Mouse (Mus musculus): ENCODE measurements around the gene Brinp2.

- TF ChIP-seq CTCF (IDR thresholded peaks at IDR 0.05; ENCODE audit: control insufficient read depth, insufficient read depth, low read length) (no peak), POLR2A (IDR thresholded peaks at IDR 0.05; ENCODE audit: borderline replicate concordance, control insufficient read depth, low read depth, low read length) (no peak)
Observed at GRCm38 (mm10) chr1:158295270-158295669, 60.9 kb downstream of the Brinp2 start.

Measured in bone marrow, adult 2 months (tissue).